Mouse (Mus musculus): ENCODE measurements around the gene Irs2. TPM values are rescaled to one million over a fixed set of nuclear protein-coding genes. Genes with fewer than 3 reads are reported as not detected.

Gene Irs2
- polyA plus RNA-seq, 1 experiment from 2014 or later, result 7.2 TPM

GRCm38 (mm10) chr8:11007001-11007580 lies 1.2 kb downstream of the Irs2 start:
- TF ChIP-seq EP300 (IDR thresholded peaks at IDR 0.05) (no peak), CTCF (IDR thresholded peaks at IDR 0.05) (peak; percentile 90)
- H3K36me3 ChIP-seq (ENCODE audit: insufficient read depth, low read length), result no peaks in the 10 kb centered on the region
- H3K9me3 ChIP-seq (ENCODE audit: low read length), result no peaks in the 10 kb centered on the region
- DNase-seq (ENCODE audit: low spot score) (peak; percentile 93), ATAC-seq (peak; percentile 41)
- peaks cover 22% of the 10 kb centered on the region; the same call in 1 of the 2 replicates for H3K4me1 ChIP-seq (ENCODE audit: insufficient read depth, low read depth, low read length)
- H3K4me3 ChIP-seq (ENCODE audit: low read depth, low read length), result peak overlapping the region; percentile 79
- H3K9ac ChIP-seq (replicated peaks; ENCODE audit: low read depth), result peak overlapping the region; percentile 79
- no peaks in the 10 kb centered on the region for H3K27me3 ChIP-seq (replicated peaks; ENCODE audit: insufficient read depth, low read length)
- peak overlapping the region; percentile 99 for H3K27ac ChIP-seq (ENCODE audit: low read length)
- H3K4me2 ChIP-seq (replicated peaks; ENCODE audit: low read depth, low read length), result peak overlapping the region; percentile 89
- WGBS, result under 1% methylated on average over 29 of the region's 56 CpGs

- no peak for ATAC-seq
- peak overlapping the region; percentile 79; the same call in 1 of the 2 replicates for H3K9ac ChIP-seq (replicated peaks; ENCODE audit: low read depth)
- no peaks in the 10 kb centered on the region for H3K36me3 ChIP-seq (ENCODE audit: insufficient read depth, low read length)
- 83% methylated on average over 9 of the region's 9 CpGs for WGBS
- H3K9me3 ChIP-seq (ENCODE audit: low read length), result no peaks in the 10 kb centered on the region
- H3K4me1 ChIP-seq (ENCODE audit: insufficient read depth, low read depth, low read length), result peaks cover 22% of the 10 kb centered on the region; the same call in 1 of the 2 replicates
- H3K4me3 ChIP-seq (ENCODE audit: low read depth, low read length), result peak overlapping the region; percentile 79
- H3K27me3 ChIP-seq (replicated peaks; ENCODE audit: insufficient read depth, low read length), result no peaks in the 10 kb centered on the region
- DNase-seq (ENCODE audit: low spot score), result no peak
- no peak overlapping the region for H3K27ac ChIP-seq (ENCODE audit: low read length)
- H3K4me2 ChIP-seq (replicated peaks; ENCODE audit: low read depth, low read length), result peak overlapping the region; percentile 89
- TF ChIP-seq EP300 (IDR thresholded peaks at IDR 0.05) (no peak), CTCF (IDR thresholded peaks at IDR 0.05) (no peak)
Observed at GRCm38 (mm10) chr8:11006276-11006630, 2.0 kb downstream of the Irs2 start.

- Histone ChIP-seq H3K4me2 (replicated peaks; ENCODE audit: low read depth, low read length) (peak overlapping the region; percentile 89), H3K27ac (ENCODE audit: low read length) (no peak overlapping the region), H3K4me1 (ENCODE audit: insufficient read depth, low read depth, low read length) (peaks cover 22% of the 10 kb centered on the region; the same call in 1 of the 2 replicates), H3K36me3 (ENCODE audit: insufficient read depth, low read length) (no peaks in the 10 kb centered on the region), H3K4me3 (ENCODE audit: low read depth, low read length) (peak overlapping the region; percentile 79), H3K9ac (replicated peaks; ENCODE audit: low read depth) (peak overlapping the region; percentile 23; the same call in 1 of the 2 replicates), H3K9me3 (ENCODE audit: low read length) (no peaks in the 10 kb centered on the region), H3K27me3 (replicated peaks; ENCODE audit: insufficient read depth, low read length) (no peaks in the 10 kb centered on the region)
- DNase-seq (ENCODE audit: low spot score) (no peak), ATAC-seq (no peak)
- TF ChIP-seq EP300 (IDR thresholded peaks at IDR 0.05) (no peak), CTCF (IDR thresholded peaks at IDR 0.05) (peak; percentile 13; the same call in 1 of the 2 replicates)
- WGBS, result 89% methylated on average over 26 of the region's 26 CpGs
Observed at GRCm38 (mm10) chr8:11005460-11006275, 2.6 kb downstream of the Irs2 start.

- Histone ChIP-seq H3K9ac (replicated peaks; ENCODE audit: low read depth) (peak overlapping the region; percentile 41; the same call in 1 of the 2 replicates), H3K9me3 (ENCODE audit: low read length) (no peaks in the 10 kb centered on the region), H3K4me1 (ENCODE audit: insufficient read depth, low read depth, low read length) (peaks cover 22% of the 10 kb centered on the region; the same call in 1 of the 2 replicates), H3K36me3 (ENCODE audit: insufficient read depth, low read length) (no peaks in the 10 kb centered on the region), H3K4me2 (replicated peaks; ENCODE audit: low read depth, low read length) (peak overlapping the region; percentile 89), H3K4me3 (ENCODE audit: low read depth, low read length) (peak overlapping the region; percentile 79), H3K27me3 (replicated peaks; ENCODE audit: insufficient read depth, low read length) (no peaks in the 10 kb centered on the region), H3K27ac (ENCODE audit: low read length) (no peak overlapping the region)
- ATAC-seq (no peak), DNase-seq (ENCODE audit: low spot score) (no peak)
- no peak for TF ChIP-seq CTCF (IDR thresholded peaks at IDR 0.05)
- TF ChIP-seq EP300 (IDR thresholded peaks at IDR 0.05), result no peak
- WGBS, result 77% methylated on average over 22 of the region's 22 CpGs
Observed at GRCm38 (mm10) chr8:11004781-11005459, 3.3 kb downstream of the Irs2 start.

DNA sequence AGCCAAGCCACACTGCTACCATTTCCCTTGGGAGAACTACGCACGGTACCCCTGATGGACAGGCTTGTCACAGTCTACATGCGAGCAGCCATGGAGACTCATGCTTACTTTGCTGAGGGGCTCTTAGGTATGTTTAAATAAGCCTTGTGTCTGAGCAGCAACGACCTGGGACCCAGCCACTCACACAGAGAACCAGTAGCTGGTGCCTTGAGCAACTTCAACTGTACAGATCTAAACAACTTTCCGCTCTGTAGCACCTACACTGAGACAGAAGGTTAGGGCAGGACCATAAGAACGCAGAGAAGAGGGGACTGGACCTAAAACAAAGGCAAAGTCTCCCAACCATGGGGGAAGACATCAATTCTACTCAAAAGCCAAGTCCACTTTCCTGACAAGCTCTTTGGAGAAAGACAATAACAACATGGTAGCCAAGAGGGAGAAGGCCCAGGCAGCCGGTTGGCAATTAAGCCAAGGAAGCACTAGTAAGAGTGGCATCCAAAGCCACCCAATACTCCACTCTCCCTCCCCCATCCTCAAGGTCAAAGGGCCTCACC lies 4.3 kb downstream of the Irs2 start:
- WGBS, result 36% methylated on average over 7 of the region's 7 CpGs
- H3K27ac ChIP-seq (ENCODE audit: low read length), result no peak overlapping the region
- peak overlapping the region; percentile 41 for H3K9ac ChIP-seq (replicated peaks; ENCODE audit: low read depth)
- no peaks in the 10 kb centered on the region for H3K9me3 ChIP-seq (ENCODE audit: low read length)
- peaks cover 22% of the 10 kb centered on the region; the same call in 1 of the 2 replicates for H3K4me1 ChIP-seq (ENCODE audit: insufficient read depth, low read depth, low read length)
- peak overlapping the region; percentile 89 for H3K4me2 ChIP-seq (replicated peaks; ENCODE audit: low read depth, low read length)
- ATAC-seq (no peak), DNase-seq (ENCODE audit: low spot score) (no peak)
- TF ChIP-seq EP300 (IDR thresholded peaks at IDR 0.05), result no peak
- no peaks in the 10 kb centered on the region for H3K36me3 ChIP-seq (ENCODE audit: insufficient read depth, low read length)
- H3K27me3 ChIP-seq (replicated peaks; ENCODE audit: insufficient read depth, low read length), result no peaks in the 10 kb centered on the region
- peak overlapping the region; percentile 79 for H3K4me3 ChIP-seq (ENCODE audit: low read depth, low read length)

DNA sequence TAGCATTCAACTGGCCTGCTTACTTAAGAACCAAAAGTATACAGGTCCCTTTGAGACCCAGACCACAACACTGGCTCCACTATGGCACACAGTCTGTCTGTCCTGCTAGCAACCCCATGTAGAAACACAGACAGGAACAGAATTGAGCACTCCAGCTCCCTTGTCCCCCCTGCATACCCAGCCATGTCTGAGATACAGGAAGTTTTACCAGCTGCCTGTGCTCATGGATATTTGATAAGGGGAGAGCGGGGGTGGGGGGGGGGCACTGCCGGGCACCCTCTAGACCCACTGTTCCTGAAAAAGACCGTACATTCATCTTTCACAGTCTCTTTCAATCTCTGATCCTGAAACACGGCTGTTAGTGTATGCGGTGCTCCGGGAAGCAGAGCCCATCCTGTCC lies 5.0 kb downstream of the Irs2 start:
- no peak for DNase-seq (ENCODE audit: low spot score)
- H3K27ac ChIP-seq (ENCODE audit: low read length), result no peak overlapping the region
- 29% methylated on average over 6 of the region's 6 CpGs for WGBS
- no peaks in the 10 kb centered on the region for H3K27me3 ChIP-seq (replicated peaks; ENCODE audit: insufficient read depth, low read length)
- no peak for ATAC-seq
- H3K9ac ChIP-seq (replicated peaks; ENCODE audit: low read depth), result peak overlapping the region; percentile 41
- H3K4me3 ChIP-seq (ENCODE audit: low read depth, low read length), result peak overlapping the region; percentile 79
- no peaks in the 10 kb centered on the region; the same call in 1 of the 2 replicates for H3K36me3 ChIP-seq (ENCODE audit: insufficient read depth, low read length)
- peaks cover 22% of the 10 kb centered on the region; the same call in 1 of the 2 replicates for H3K4me1 ChIP-seq (ENCODE audit: insufficient read depth, low read depth, low read length)
- H3K9me3 ChIP-seq (ENCODE audit: low read length), result no peaks in the 10 kb centered on the region
- peak overlapping the region; percentile 89 for H3K4me2 ChIP-seq (replicated peaks; ENCODE audit: low read depth, low read length)
- TF ChIP-seq CTCF (IDR thresholded peaks at IDR 0.05) (no peak), EP300 (IDR thresholded peaks at IDR 0.05) (no peak)

Data from lung, postnatal 0 days (tissue).